Mouse (Mus musculus): ENCODE measurements at regions not wholly inside any gene's neighbourhood (a gene's known extent, or its start where the extent isn't known, plus 50 kb on each side); places are given as distances from the start of the nearest gene placed in this dataset.

DNA sequence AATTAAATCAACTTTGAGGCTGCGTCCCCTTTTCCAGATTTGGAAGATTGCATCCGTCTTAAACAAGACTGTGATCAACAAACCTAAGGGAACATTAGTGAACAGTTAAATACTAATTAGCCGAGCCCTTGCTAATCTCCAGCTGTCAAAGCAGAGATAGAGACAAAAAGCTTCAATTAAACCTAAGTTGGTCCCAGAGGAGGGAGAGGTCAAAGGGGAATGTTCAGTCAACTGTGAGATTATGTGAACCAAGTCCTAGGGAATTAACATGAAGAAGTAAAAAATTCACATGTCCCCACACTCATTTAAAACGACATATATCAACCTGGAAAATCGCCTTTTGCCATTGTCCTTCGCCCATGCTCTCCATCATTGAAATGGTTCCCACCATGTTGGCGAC lies 59.7 kb upstream of the Tbx20 start:
- no peak for DNase-seq (ENCODE audit: low spot score)

GRCm38 (mm10) chr9:24848210-24848609 lies 74.1 kb upstream of the Tbx20 start:
- DNase-seq (ENCODE audit: low spot score): no peak

GRCm38 (mm10) chr9:24859459-24859858 lies 85.4 kb upstream of the Tbx20 start:
- no peak for DNase-seq (ENCODE audit: low spot score)

- no peak for DNase-seq (ENCODE audit: low spot score)
Observed at GRCm38 (mm10) chr9:24866390-24867173, 92.5 kb upstream of the Tbx20 start.

DNA sequence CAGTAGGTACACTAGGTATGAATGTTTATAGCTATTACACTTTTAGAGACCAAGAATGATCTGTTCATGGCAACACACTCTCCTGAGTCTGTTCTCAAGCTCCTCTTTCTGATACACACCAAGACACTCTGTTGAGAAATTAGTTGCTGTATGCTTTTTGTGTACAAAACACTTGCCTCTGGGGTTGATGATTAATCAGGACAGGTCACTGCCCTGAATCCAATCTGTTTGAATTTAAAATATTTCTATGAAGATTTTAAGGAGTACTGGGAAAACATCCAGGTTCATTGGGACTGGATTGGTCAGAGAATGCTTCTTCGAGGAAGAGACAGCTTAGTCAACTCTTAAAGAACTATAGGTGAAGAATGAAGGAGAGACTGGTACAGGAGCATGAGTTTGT lies 94.6 kb upstream of the Tbx20 start:
- DNase-seq (ENCODE audit: low spot score): no peak

- DNase-seq (ENCODE audit: low spot score): no peak
Observed at GRCm38 (mm10) chr9:24874434-24875143, 100.5 kb upstream of the Tbx20 start.

GRCm38 (mm10) chr9:24878384-24879174 lies 104.5 kb upstream of the Tbx20 start:
- no peak for DNase-seq (ENCODE audit: low spot score)

DNA sequence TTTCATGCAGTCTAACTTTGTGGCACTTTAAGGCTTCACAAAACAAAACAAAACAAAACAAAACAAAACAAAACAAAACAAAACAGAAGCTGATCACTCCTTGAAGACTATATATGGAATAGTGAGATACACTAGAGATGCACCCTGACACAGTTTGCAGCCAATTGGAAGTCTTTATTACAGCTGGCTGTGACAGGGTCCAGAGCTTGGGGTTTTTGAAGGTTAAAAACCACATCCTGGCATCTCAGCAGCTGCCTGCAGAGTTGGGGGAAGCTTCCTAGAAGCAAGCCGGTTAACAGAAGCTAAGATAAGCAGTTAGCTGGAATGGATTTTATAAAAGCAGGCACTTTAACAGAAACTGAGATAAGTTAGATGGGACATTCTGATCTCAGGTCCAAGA lies 105.6 kb upstream of the Tbx20 start:
- no peak for DNase-seq (ENCODE audit: low spot score)

DNA sequence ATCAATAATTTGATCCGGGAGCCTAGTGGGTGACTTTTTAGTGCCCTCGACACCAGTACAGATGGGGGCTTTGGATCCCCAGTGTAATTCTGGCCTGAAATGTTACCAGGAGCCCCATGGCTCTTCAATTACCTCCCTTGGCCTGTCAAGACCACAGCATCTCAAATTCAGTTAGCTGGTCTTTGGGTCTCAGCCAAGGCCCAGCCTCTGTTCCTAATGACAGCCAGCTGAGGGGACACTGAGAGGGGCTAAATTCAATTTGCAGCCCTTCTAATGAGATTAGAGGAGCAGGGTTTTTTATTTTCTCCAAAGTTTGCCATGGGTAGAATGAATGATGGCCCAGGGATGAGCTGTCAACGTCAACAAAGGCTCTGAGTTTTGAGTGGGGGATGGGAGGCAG lies 109.9 kb upstream of the Tbx20 start:
- no peak for DNase-seq (ENCODE audit: low spot score)

DNA sequence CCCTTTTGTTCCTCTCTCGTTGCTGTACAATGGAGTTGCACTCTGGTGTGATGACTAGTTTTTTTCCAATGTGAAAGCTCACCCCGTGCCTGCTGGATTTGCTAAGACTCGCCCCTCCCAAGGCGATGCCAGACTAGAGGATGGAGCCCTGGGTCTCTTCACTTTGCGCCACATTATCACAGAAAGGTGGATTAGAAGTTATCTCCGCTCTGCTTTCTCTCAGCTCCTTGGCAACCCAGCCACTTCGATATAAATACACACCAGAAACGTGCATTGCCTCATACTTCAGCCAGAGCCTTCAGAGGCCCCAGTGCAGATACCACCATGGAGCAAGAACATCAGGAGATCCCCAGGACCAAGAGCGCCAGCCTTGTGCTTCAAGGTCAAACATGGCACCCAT lies 114.2 kb upstream of the Tbx20 start:
- DNase-seq (ENCODE audit: low spot score): no peak

DNA sequence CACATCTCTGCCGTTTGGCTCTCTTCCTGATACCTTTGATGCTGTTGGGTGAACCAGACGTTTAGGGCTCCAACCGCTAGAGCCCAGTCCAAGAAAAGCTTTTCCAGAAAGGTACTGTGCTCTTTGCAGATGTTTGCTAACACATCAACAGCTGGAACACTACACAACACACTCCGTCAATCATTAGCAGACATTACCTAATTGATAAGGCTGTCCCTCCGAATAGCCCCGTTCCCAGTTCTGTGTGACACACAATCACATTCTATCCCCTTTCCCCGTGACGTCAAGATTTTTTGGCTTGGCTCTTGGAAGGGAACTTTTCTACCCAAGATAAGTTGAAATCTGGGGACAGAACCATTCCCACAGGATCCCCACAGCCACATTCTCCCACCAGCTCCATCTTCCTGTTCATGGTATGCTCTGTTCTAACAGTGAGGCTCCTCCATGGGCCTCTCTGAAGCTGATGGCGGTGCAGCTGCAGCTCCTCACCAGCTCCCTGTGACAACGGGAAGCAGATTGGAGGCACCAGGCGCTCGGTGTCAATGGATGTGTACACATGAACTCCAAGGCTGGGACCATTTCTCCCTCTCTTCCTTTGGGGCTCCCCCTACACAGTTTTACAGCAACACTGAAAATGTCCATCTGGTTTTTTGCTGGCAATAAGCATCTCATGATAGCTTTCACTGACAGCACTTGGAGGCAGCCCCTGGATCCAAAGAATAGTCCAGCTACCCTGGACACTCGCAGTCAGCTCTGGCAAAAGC lies 122.6 kb upstream of the Tbx20 start:
- no peak for DNase-seq (ENCODE audit: low spot score)

DNA sequence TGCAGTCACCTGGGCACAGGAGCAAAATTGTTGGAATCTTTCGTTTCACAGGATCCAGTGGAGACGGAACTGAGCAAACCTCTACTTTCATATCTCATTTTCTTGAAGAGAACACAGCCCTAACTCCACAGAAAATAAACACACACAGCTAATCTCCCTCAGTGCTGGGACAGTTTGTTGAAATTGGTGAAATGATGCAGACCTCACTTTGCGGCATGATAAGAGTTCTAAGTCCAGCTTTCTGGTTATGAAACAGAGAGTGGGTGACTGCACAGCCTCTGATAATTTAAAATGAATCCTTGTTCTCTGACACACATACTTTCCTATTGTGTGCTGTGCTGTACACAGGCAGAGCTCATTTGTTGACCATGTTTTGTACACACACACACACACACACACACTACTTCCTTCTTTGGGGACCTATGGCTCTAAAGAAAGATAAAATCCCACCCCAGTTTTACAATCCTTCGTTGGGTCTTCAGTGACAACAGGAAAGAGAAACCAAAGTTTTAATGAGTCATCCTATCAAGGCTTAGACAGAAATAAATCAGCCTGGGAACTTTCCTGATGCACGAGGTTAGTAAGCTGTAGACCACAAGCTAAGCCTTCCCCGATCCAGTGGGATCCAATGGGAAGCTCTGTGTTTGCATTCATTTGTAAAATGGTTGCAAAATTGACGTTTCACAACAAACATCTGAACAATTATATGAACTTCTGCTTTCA lies 125.3 kb upstream of the Tbx20 start:
- no peak for DNase-seq (ENCODE audit: low spot score)

- no peak for DNase-seq (ENCODE audit: low spot score)
Observed at GRCm38 (mm10) chr9:24903706-24904105, 129.6 kb upstream of the Tbx20 start.

- DNase-seq (ENCODE audit: low spot score): no peak
Observed at GRCm38 (mm10) chr9:24909086-24909979, 135.2 kb upstream of the Tbx20 start.

DNA sequence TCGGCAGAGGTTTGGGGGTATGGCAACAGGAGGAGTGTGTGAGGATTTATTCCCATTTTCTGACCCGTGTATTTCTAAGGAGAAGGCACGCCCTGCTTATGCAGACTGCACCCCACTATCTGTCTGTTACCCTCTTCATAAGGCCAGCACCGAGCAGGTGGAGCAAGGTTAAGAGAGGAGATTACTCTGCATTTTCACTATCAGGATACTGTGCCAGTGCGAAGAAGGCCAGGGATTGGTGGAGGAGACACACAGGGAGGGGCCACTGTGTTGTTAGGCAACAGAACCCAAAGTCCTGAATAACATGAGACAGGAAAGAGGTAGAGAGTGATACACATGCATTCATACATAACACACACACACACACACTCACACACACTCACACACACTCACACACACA lies 136.6 kb upstream of the Tbx20 start:
- no peak for DNase-seq (ENCODE audit: low spot score)

DNA sequence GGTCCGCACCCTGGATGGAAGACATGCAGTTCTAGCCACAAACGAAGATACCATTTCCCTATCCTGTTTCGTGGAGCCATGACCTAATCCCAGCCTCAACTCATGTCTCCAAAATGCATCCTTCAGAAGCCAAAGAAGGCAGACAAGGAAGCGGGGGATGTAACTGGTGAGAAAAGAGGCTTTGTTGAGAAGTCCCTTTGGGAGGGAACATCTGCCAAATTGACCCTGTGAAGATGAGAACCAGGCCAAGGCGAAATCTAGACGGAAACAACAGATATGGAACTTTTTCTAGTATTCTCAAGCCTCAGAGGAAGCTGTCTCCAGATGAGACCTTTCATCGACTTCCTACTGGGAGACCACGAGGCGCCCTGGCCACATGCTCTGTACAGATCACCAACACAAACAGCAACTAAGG lies 145.9 kb upstream of the Tbx20 start:
- no peak for DNase-seq (ENCODE audit: low spot score)

GRCm38 (mm10) chr9:24922051-24922860 lies 148.2 kb upstream of the Tbx20 start:
- DNase-seq (ENCODE audit: low spot score): no peak

- no peak for DNase-seq (ENCODE audit: low spot score)
Observed at GRCm38 (mm10) chr9:24923514-24923913, 149.4 kb upstream of the Tbx20 start.

DNA sequence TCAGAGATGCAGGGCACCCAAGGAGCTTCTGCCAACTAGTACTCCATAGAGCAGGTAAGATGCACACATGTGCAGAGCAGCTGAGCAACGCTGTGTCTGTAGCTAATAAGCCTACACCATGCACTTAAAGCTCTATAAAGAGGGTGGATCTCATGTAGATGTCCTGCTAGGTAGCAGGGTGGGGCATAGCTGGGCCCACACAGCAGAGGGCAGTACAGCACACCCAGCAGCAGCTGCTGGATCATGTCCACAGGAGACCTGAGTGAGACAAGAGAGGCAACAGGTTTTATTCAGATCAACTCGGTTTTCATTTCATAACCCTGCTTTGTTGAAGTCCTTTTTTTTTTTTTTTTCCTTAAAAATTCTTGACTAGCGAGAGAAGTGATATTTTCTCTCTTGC lies 151.5 kb upstream of the Gm10181 start:
- DNase-seq (ENCODE audit: low spot score): no peak

DNA sequence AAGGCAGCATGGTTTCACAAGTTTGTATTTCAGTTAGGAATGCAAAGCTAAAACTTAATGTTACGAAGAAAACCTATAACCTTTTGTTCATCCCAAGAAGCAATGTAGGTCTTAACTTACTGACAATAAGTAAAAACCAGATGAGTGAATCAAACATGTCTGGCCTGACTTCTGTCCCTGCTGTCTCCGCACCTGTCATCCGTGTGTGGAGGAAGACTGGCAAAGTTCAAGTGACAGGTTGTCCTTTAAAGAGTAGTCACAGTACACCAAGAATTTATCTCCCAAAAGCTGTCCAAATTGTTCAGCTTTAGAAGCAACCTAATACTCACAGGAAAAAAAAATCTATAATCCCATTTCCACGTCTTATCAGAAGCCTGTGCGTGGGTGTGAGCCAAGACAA lies 146.3 kb upstream of the Gm10181 start:
- DNase-seq (ENCODE audit: low spot score): no peak
